Comparison of ENCODE assay signal across 25 mouse cellular contexts in genomic region chr10:91130792-91131191, GRCm38 (mm10). TPM values are rescaled to one million over a fixed set of nuclear protein-coding genes. Genes with fewer than 3 reads are reported as not detected.
"Had no signal": no experiment of that assay in that cellular context is flagged by ENCODE, and none has a peak within 500 bp of the region (broad histone marks: within the 10 kb centered on the region; RNA-seq: fewer than 3 reads in every experiment).

No protein-coding gene starts in this region.

- H3K27ac ChIP-seq: embryonic facial prominence, embryonic 10.5 days; embryonic facial prominence, embryonic 12.5 days; embryonic facial prominence, embryonic 13.5 days; embryonic facial prominence, embryonic 15.5 days; forebrain, embryonic 10.5 days; forebrain, embryonic 12.5 days; forebrain, embryonic 13.5 days; forebrain, embryonic 15.5 days; gastrocnemius, adult 2 months; heart, adult 2 months had no signal

- H3K27me3 ChIP-seq: embryonic facial prominence, embryonic 12.5 days; embryonic facial prominence, embryonic 13.5 days; embryonic facial prominence, embryonic 15.5 days; forebrain, embryonic 12.5 days; forebrain, embryonic 13.5 days; forebrain, embryonic 15.5 days had no signal

- H3K4me1 ChIP-seq: embryonic facial prominence, embryonic 10.5 days; embryonic facial prominence, embryonic 12.5 days; embryonic facial prominence, embryonic 13.5 days; embryonic facial prominence, embryonic 15.5 days; forebrain, embryonic 12.5 days had no signal

- DNase-seq: cerebellum, adult 9-10 months; cerebellum, adult 9-11 months; cerebellum, postnatal 10 days; cerebellum, postnatal 14 days; cerebellum, postnatal 25 days; cerebellum, postnatal 36 days; embryo, embryonic 11 days; forebrain, postnatal 0 days; gastrocnemius, adult 2 months; gastrocnemius, postnatal 10 days; gastrocnemius, postnatal 14 days; gastrocnemius, postnatal 25 days; gastrocnemius, postnatal 36 days; heart, adult 11 months; heart, adult 18-20 months; heart, adult 2 months had no signal

- H3K4me3 ChIP-seq: embryonic facial prominence, embryonic 10.5 days; embryonic facial prominence, embryonic 12.5 days; embryonic facial prominence, embryonic 13.5 days; embryonic facial prominence, embryonic 15.5 days; erythroblast, embryonic 14.5 days; forebrain, embryonic 10.5 days; forebrain, embryonic 12.5 days; forebrain, embryonic 13.5 days; forebrain, embryonic 15.5 days; gastrocnemius, adult 2 months; heart, adult 2 months had no signal

- H3K36me3 ChIP-seq: embryonic facial prominence, embryonic 10.5 days; embryonic facial prominence, embryonic 12.5 days; embryonic facial prominence, embryonic 13.5 days; embryonic facial prominence, embryonic 15.5 days; forebrain, embryonic 10.5 days; forebrain, embryonic 12.5 days; forebrain, embryonic 15.5 days had no signal

RNA-seq across cellular contexts. Expression of gene Ikbip, which starts 48.1 kb away (rescaled TPM):
- polyA plus RNA-seq: erythroblast, embryonic 14.5 days had no signal
